Mouse (Mus musculus): Measurements from ENCODE around the gene Mcemp1. TPM values are rescaled to one million over a fixed set of nuclear protein-coding genes. Genes with fewer than 3 reads are reported as not detected.
A peak's percentile ranks its signal among the peaks of the same experiment; 100 is the strongest.

The Mcemp1 gene
- polyA plus RNA-seq, 1 experiment: not detected

DNA sequence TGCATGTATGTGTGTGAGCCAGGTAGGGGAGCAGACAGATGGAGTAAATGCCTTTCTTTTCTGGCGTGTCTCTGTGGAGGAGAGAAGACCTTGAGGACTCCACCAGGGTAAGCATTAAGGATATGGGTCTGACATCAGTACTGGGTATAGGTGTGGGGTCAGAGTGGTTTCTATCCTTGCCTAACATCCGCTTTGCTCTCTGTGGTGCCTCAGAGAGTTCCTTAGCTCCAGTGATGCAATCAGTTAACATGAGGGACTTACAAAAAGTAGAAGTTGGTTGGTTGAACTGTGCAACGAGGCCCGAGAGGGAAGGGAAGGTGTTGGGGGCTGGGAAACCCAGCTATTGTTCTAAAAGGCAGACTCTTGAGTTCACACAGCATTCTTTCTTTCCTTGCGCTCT is 1.1 kb upstream of the Mcemp1 start:
- Histone ChIP-seq H3K9me3 (ENCODE audit: control insufficient read depth, low read length) (no peaks in the 10 kb centered on the region), H3K36me3 (ENCODE audit: control insufficient read depth) (no peaks in the 10 kb centered on the region), H3K4me3 (replicated peaks) (no peak overlapping the region), H3K27me3 (ENCODE audit: control insufficient read depth) (no peaks in the 10 kb centered on the region), H3K4me1 (ENCODE audit: control insufficient read depth) (no peaks in the 10 kb centered on the region)
- TF ChIP-seq TAL1 (IDR thresholded peaks at IDR 0.05; ENCODE audit: low read length) (no peak), GATA1 (IDR thresholded peaks at IDR 0.05; ENCODE audit: low read length) (no peak)

DNA sequence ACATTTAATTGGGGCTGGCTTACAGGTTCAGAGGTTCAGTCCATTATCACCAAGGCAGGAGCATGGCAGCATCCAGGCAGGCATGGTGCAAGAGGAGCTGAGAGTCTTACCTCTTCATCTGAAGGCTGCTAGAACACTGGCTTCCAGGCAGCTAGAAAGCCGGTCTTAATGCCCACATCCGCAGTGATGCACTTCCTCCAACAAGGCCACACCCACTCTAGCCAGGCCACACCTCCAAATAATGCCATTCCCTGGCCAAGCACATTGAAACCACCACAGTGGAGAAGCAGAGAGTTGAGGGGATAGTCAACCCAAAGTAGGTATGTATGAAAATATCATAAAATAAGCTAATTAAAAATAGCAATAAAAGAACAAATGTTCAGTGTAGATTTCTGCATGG is 4.8 kb downstream of the Mcemp1 start:
- Histone ChIP-seq H3K27me3 (ENCODE audit: control insufficient read depth) (no peaks in the 10 kb centered on the region), H3K4me3 (replicated peaks) (no peak overlapping the region), H3K9me3 (ENCODE audit: control insufficient read depth, low read length) (no peaks in the 10 kb centered on the region), H3K4me1 (ENCODE audit: control insufficient read depth) (peaks cover 7% of the 10 kb centered on the region), H3K36me3 (ENCODE audit: control insufficient read depth) (no peaks in the 10 kb centered on the region)
- TF ChIP-seq GATA1 (IDR thresholded peaks at IDR 0.05; ENCODE audit: low read length) (no peak), TAL1 (IDR thresholded peaks at IDR 0.05; ENCODE audit: low read length) (no peak)

DNA sequence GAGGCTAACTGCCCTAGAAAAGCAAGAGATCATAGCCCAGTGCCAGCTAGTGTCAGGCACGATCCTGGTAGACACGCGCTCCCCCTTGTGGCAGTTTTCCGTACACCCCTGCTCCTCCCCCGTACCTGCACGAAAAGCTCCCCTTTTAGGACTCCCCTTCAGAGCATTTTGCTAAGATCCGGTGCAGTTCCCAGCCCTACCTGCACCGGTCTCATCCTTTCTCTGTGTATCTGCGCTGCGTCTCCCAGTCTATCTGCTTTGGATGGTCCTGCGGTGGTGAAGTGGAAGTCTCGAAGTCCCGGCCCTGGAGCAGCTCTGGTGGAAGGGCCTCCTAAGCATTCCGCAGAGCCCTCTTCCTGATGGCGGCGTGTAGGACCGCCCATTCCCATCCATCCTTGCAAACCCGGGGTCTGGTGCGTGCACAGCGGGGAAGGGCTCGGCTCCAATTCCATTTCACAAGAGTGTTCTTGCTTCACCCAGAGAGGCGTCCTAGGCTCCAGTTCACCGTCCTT is 6.5 kb downstream of the Mcemp1 start, which contains the start of gene Fcor:
TSS of gene Fcor (minus strand) at position 383 of the 512 bp plus-strand sequence.
- TF ChIP-seq GATA1 (IDR thresholded peaks at IDR 0.05; ENCODE audit: low read length): no peak
- no peak for TF ChIP-seq TAL1 (IDR thresholded peaks at IDR 0.05; ENCODE audit: low read length)
- Histone ChIP-seq H3K36me3 (ENCODE audit: control insufficient read depth) (no peaks in the 10 kb centered on the region), H3K27me3 (ENCODE audit: control insufficient read depth) (no peaks in the 10 kb centered on the region), H3K9me3 (ENCODE audit: control insufficient read depth, low read length) (no peaks in the 10 kb centered on the region), H3K4me3 (replicated peaks) (peak within 1 kb of the TSS; percentile 59), H3K4me1 (ENCODE audit: control insufficient read depth) (peaks cover 17% of the 10 kb centered on the region)

DNA sequence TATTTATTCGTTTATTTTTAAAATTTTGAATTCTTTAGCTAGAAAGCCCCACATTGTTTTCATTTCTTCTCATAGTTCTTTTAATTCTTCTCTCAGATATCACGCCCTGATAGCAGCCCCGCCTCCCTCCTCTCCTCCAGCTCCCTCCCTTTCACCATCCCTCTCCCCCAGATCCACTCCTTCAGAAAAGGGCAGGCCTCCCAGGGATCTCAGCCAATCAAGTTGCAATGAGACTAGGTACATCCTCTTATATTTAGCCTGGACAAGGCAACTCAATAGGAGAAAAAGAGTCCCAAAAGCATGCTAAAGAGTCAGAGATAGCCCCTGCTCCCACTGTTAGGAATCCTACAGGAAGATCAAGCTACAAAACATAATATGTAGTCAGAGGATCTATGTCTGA is 9.1 kb downstream of the Mcemp1 start:
- Histone ChIP-seq H3K4me3 (replicated peaks) (no peak overlapping the region), H3K4me1 (ENCODE audit: control insufficient read depth) (peaks cover 33% of the 10 kb centered on the region), H3K36me3 (ENCODE audit: control insufficient read depth) (peaks cover 13% of the 10 kb centered on the region), H3K27me3 (ENCODE audit: control insufficient read depth) (no peaks in the 10 kb centered on the region), H3K9me3 (ENCODE audit: control insufficient read depth, low read length) (peaks cover 6% of the 10 kb centered on the region)
- TF ChIP-seq GATA1 (IDR thresholded peaks at IDR 0.05; ENCODE audit: low read length): no peak
- no peak for TF ChIP-seq TAL1 (IDR thresholded peaks at IDR 0.05; ENCODE audit: low read length)

DNA sequence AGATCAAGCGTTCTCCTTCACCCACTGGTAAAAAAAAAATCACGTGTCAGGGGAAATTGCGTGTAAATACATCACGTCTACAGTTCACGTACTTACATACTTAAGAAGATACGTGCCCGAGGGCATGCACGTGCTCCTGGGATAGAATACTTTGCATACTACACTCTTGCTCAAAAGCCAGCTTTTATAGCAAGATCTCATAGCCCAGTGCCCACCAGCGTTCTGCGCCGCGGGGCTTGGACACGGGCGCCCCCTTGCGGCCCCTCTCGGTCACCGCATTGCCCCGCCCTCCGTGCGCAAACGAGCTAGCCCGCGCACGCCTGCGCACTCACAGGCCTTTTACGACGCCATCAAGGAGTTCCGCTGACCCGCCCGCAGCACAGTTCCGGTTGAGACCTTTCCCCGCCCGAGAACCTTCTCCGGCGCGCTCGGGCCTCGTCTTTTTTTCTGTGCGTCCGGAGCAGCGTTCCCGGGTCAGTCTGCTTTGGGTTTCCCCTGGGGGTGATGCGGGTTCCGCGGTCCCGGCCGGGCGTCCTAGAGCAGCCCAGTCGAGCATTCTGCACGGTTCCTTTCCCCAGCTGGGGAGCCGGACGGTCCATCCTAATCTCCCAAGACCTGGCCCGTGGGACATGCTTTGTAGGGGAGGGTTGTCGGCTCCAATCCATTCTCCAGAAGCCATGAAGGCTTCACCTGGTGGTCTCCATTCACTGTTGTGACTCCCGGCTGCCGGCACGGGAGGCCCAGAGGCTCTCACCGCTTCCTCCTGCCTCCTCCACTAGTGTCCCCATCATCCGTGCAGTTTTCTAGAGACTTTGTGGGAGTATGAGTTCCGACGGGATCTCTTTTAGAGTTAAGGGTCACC is 10.8 kb downstream of the Mcemp1 start, which contains the start of gene Trappc5:
TSS of gene Trappc5 (plus strand) at position 169 of the 862 bp plus-strand sequence.
- Histone ChIP-seq H3K36me3 (ENCODE audit: control insufficient read depth) (peaks cover 27% of the 10 kb centered on the region), H3K4me1 (ENCODE audit: control insufficient read depth) (peaks cover 33% of the 10 kb centered on the region), H3K9me3 (ENCODE audit: control insufficient read depth, low read length) (peaks cover 6% of the 10 kb centered on the region), H3K4me3 (replicated peaks) (peak within 1 kb of the TSS; percentile 98), H3K27me3 (ENCODE audit: control insufficient read depth) (no peaks in the 10 kb centered on the region)
- no peak for TF ChIP-seq GATA1 (IDR thresholded peaks at IDR 0.05; ENCODE audit: low read length)
- TF ChIP-seq TAL1 (IDR thresholded peaks at IDR 0.05; ENCODE audit: low read length): no peak

DNA sequence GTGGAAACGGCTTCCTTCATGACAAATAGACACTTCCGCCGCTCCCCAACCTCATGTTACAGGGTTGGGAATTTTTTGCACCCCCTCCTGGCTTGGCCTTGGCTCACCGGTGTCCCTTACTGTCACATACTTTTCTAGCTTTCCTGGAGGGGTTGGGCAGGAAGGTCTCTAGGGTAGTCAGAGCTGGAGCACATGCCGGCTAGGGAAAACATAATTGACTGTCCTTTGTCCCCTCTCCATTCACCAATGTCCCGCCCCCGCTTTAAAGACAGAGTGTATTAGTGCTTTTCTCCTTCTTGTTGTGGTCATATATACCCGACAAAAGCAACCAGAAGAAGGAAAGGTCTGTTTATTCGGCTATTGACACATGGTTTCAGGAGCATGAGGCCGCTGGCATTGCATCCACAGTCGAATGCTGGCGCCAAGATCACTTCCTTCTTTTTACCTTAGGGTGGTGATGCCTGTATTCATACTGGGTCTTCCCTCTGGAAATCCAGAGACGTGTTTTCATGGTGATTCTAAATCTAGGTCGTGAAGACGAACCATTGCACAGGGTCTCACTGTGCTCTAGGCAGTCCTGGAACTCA is 11.5 kb downstream of the Mcemp1 start:
- H3K4me3 ChIP-seq (replicated peaks): peak overlapping the region; percentile 98
- H3K9me3 ChIP-seq (ENCODE audit: control insufficient read depth, low read length): peaks cover 6% of the 10 kb centered on the region
- H3K4me1 ChIP-seq (ENCODE audit: control insufficient read depth): peaks cover 30% of the 10 kb centered on the region
- peaks cover 28% of the 10 kb centered on the region for H3K36me3 ChIP-seq (ENCODE audit: control insufficient read depth)
- no peaks in the 10 kb centered on the region for H3K27me3 ChIP-seq (ENCODE audit: control insufficient read depth)
- no peak for TF ChIP-seq TAL1 (IDR thresholded peaks at IDR 0.05; ENCODE audit: low read length)
- TF ChIP-seq GATA1 (IDR thresholded peaks at IDR 0.05; ENCODE audit: low read length): no peak

DNA sequence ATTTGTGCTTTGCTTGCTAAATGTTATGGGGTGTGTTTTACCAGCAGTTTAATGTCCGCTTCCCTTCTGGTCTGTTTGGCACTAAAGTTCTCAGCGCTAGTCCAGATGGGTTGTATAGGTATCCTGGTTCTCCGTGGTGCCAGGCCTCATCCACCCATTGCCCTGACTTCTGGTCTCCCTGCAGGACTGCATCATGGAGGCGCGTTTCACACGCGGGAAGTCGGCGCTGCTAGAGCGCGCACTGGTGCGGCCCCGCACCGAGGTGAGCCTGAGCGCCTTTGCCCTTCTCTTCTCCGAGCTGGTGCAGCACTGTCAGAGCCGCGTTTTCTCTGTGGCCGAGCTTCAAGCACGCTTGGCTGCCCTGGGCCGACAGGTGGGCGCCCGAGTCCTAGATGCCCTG is 13.3 kb downstream of the Mcemp1 start:
- TF ChIP-seq TAL1 (IDR thresholded peaks at IDR 0.05; ENCODE audit: low read length) (no peak), GATA1 (IDR thresholded peaks at IDR 0.05; ENCODE audit: low read length) (no peak)
- H3K9me3 ChIP-seq (ENCODE audit: control insufficient read depth, low read length): peaks cover 6% of the 10 kb centered on the region
- peaks cover 30% of the 10 kb centered on the region for H3K36me3 ChIP-seq (ENCODE audit: control insufficient read depth)
- no peaks in the 10 kb centered on the region for H3K27me3 ChIP-seq (ENCODE audit: control insufficient read depth)
- peaks cover 26% of the 10 kb centered on the region for H3K4me1 ChIP-seq (ENCODE audit: control insufficient read depth)
- H3K4me3 ChIP-seq (replicated peaks): no peak overlapping the region

DNA sequence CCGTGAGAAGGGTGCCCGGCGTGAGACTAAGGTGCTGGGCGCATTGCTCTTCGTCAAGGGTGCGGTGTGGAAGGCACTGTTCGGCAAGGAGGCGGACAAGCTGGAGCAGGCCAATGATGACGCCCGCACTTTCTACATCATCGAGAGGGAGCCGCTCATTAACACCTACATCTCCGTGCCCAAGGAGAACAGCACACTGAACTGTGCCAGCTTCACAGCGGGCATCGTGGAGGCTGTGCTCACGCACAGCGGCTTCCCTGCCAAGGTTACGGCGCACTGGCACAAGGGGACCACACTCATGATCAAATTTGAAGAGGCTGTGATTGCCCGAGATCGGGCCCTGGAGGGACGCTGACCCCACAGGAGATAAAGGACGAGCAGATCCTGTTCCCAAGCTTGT is 13.7 kb downstream of the Mcemp1 start:
- no peak for TF ChIP-seq TAL1 (IDR thresholded peaks at IDR 0.05; ENCODE audit: low read length)
- no peak for TF ChIP-seq GATA1 (IDR thresholded peaks at IDR 0.05; ENCODE audit: low read length)
- H3K4me1 ChIP-seq (ENCODE audit: control insufficient read depth): peaks cover 26% of the 10 kb centered on the region
- H3K9me3 ChIP-seq (ENCODE audit: control insufficient read depth, low read length): peaks cover 6% of the 10 kb centered on the region
- H3K36me3 ChIP-seq (ENCODE audit: control insufficient read depth): peaks cover 30% of the 10 kb centered on the region
- H3K4me3 ChIP-seq (replicated peaks): no peak overlapping the region
- H3K27me3 ChIP-seq (ENCODE audit: control insufficient read depth): no peaks in the 10 kb centered on the region

DNA sequence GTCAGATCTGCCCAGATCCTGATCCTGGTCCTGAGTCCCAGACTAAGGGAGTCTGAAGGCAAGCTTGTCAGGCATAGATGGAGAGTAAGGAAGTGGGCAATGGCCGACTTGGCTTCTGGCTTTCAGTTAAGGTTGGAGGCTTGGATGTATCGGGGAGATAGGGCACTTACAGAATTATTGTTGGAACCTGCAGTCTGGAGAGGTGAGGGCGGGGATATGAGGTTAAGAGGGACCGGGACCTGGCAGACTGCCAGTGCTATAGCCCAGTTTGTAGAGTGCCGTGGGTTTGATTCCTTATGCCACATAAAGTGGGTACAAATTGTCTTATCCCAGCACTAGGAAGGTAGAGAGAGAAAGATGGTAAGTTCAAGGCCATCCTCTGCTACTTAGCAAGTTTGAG is 14.1 kb downstream of the Mcemp1 start:
- Histone ChIP-seq H3K27me3 (ENCODE audit: control insufficient read depth) (no peaks in the 10 kb centered on the region), H3K9me3 (ENCODE audit: control insufficient read depth, low read length) (peaks cover 6% of the 10 kb centered on the region), H3K4me3 (replicated peaks) (no peak overlapping the region), H3K4me1 (ENCODE audit: control insufficient read depth) (peaks cover 26% of the 10 kb centered on the region), H3K36me3 (ENCODE audit: control insufficient read depth) (peaks cover 30% of the 10 kb centered on the region)
- TF ChIP-seq GATA1 (IDR thresholded peaks at IDR 0.05; ENCODE audit: low read length): no peak
- TF ChIP-seq TAL1 (IDR thresholded peaks at IDR 0.05; ENCODE audit: low read length): no peak

Measured in erythroblast, embryonic 14.5 days (primary cell).